Mouse (Mus musculus) kidney, postnatal 10 days (tissue): ENCODE results near the gene Ajuba.

Source experiments
- DNase-seq: peaks from one replicate; pipeline ENCODE4 v3.0.0; 2021; ENCODE audit warnings: mixed read lengths

Gene Ajuba

DNA sequence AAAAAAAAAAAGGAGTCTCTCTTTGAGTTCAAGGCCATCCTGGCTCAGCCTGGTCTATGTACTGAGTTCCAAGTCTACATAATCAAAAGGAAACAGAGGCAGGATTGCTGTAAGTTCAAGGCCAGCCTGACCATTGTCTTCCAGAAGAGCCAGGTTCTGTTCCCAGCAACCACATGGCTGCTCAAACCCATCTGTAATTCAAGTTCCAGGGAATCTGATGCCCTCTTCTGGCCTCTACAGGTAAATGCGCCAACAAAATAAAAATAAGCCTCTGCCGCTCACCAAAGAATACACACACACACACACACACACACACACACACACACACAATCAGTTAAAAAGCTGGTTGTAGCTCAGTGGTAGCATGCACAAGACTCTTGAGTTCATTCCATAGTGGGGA lies 38.8 kb downstream of the Ajuba start:
- DNase-seq = no peak

DNA sequence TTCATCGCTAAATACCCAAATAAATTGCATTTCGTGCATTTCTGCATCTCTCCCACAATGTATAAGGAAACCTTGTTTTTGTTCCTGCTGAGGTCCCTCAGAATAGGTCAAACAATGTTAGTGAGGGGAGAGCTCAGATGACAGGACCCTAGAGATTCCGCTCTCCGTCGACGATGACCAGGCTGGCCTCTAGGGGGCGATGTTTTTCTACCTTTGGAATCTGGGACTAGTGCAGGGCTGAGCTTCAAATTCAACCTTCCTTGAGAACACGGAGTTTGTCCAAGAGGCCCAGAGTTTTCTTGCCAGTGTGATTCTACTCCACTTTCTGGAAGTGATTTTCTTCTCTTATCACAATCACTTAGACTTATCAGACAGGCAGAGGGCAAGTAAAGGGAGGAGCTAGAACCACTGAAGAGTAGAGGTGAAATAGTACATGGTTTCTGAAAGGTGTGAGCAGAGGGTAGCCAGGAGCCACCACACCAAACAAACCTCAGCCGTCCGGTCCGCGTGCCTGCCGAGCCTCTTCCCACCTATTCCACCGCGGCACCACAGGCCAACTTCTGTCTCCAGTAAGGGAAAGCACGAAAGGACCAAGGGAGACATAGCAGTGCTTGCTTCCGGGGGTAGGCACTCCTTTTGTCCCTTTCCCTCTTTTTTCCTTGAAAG lies 48.8 kb downstream of the Ajuba start:
- DNase-seq = peak; percentile 90

DNA sequence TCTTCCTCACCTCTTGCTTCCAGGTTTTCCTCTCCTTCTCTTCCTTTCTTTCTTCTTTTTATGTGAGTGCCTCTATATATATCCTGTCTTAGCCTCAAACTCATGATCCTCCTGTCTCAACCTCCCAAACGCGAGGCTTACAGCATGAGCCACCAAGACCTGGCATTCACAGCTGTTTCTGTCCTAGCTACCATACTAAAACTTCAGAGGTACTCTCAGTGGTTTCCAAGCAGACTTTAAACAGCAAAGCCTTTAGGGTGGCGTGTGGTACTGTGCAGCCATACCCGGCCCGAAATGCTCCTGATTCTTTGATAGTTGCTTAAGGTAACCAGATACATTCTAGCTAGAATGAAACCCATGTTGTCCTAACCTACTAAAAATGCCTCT lies 49.4 kb downstream of the Ajuba start:
- DNase-seq = no peak

DNA sequence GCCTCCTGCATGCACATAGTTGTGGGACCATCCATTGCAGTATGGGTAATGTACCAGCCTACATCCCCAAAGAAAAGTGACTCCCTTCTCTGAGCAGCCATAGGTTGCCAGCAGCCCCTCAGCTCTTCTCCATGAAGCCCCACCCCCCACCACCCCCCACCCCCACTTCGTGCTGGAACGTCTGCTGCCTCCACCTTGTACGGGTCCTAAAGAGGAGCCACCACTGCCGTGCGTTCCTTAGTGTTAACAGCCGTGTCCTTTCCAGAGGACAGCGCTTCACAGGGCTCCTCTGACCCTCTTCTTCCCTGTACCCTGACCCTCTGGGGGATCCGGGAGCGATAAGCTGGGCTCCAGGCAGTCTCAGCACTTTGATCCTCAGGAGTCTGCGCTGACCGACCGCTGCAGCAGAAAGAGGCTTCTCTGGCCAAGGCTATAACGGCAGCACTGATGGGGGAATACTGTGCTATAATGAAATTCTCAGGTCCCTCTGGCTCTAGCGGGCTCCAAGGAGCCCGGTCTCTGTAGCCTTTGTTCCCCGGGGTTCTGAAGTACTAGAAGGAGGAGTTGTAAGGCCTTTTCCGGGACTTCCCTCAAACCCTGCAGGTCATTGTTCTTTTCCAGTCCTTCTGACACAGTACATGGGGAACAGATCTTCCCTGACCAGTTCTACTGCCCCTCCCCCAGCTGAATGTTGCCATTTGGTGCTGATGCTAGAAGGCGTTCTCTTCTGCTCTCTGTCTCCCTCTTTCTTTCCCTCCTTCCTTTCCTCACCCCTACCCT lies 49.9 kb downstream of the Ajuba start:
- peak; percentile 62 for DNase-seq

DNA sequence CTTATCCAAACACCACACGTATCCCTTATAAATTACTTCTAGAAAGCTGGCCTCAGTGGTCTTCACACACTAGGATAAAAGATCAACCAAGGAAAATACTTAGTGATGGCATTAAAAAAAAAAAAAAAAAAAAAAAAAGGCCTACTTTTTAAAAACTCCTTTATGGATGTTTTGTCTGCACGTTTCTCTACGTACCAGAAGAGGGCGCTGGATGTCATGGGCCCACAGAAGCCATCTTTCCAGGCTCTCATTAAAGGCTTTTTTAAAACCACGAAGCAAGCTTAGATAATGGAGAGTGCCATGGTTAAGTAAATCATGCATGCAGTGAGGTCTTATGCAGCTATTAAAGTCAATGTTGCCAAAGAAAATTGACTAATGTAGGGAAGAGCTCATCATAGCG lies 53.8 kb downstream of the Ajuba start:
- no peak for DNase-seq
